Mouse (Mus musculus) embryonic facial prominence, embryonic 12.5 days (tissue): ENCODE results near the gene Dennd1b. TPM values are rescaled to one million over a fixed set of nuclear protein-coding genes. Genes with fewer than 3 reads are reported as not detected.

ENCODE experiments used
- ATAC-seq: fragments of 200-750 bp; cut with Nextera tagmentation; 2 replicates; pipeline ENCODE4 v1.8.0; 2017; ENCODE audit not compliant: insufficient number of reproducible peaks, insufficient read depth, low FRiP score, low TSS enrichment
- H3K27ac ChIP-seq: fragments of 300-500 bp; sonication (generic); 2 replicates; pipeline ENCODE4 v1.5.1; 2016; ENCODE audit warnings: mild to moderate bottlenecking
- H3K27me3 ChIP-seq: fragments of 300-500 bp; sonication (generic); 2 replicates; pipeline ENCODE4 v1.6.1; 2016; ENCODE audit warnings: mild to moderate bottlenecking, moderate library complexity
- H3K36me3 ChIP-seq: fragments of 300-500 bp; sonication (generic); 2 replicates; pipeline ENCODE4 v1.6.1; 2016; ENCODE audit warnings: mild to moderate bottlenecking
- H3K4me1 ChIP-seq: fragments of 300-500 bp; sonication (generic); 2 replicates; pipeline ENCODE4 v1.6.1; 2016
- H3K4me2 ChIP-seq: fragments of 300-500 bp; sonication (generic); replicated peaks from 2 replicates; pipeline ENCODE4 v1.6.1; 2016; ENCODE audit warnings: mild to moderate bottlenecking, moderate library complexity
- H3K4me3 ChIP-seq: fragments of 300-500 bp; sonication (generic); 2 replicates; pipeline ENCODE4 v1.5.1; 2016; ENCODE audit warnings: mild to moderate bottlenecking
- H3K9ac ChIP-seq: fragments of 300-500 bp; sonication (generic); 2 replicates; pipeline ENCODE4 v1.6.1; 2016; ENCODE audit warnings: mild to moderate bottlenecking, moderate library complexity
- H3K9me3 ChIP-seq: fragments of 300-500 bp; sonication (generic); 2 replicates; pipeline ENCODE4 v1.6.1; 2016; ENCODE audit warnings: mild to moderate bottlenecking, moderate library complexity
- WGBS: fragments of 180-500 bp; shearing (Covaris S2); methylation state at CpG from one replicate; pipeline ENCODE4 v1.1.7; 2016; 5-methylcytosine and 5-hydroxymethylcytosine counted together
- polyA plus RNA-seq: library from polyadenylated mRNA; unstranded; fragments of >200 nt; fragmentation: Nextera tagmentation; extraction: Ambion mirVana; gene quantifications from 2 replicates; pipeline ENCODE4 v1.2.1, GENCODE M21; 2016

Dennd1b gene
- polyA plus RNA-seq, 1 experiment from 2014 or later, result 7.5 TPM

DNA sequence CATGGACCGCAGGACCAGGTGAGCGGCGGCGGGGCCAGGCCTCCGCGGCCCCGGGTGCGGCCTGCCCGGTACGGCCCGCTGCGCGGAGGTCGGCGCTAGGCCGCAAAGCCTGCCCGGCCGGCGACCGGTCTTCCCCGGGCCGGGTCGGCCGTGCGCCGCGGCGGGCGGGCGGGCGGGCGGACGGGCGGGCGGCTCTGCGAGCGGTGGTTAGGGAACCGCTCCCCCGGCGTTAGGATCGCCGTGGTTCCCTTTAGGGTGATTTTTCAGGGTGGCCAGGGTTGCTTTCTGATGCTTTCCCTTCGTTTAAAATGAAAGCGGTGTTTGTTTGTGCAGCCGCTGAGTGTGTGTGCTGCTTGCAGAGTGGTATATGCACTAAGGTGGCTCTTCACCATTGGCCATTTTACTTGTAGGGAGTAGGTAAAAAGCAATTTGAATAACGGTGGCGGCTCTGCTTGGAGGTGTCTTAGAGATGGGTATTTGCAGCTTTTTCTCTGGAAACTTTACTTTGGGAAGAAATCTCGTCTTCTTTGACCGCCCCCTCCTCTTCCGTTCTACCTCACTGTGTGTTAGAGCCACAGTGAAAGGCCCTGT is 728 bp downstream of the Dennd1b start:
- H3K4me1 ChIP-seq, result peaks cover 5% of the 10 kb centered on the region; the same call in 1 of the 2 replicates
- H3K27ac ChIP-seq, result peak overlapping the region; percentile 82
- H3K9ac ChIP-seq, result peak overlapping the region; percentile 90
- no peaks in the 10 kb centered on the region for H3K36me3 ChIP-seq
- no peaks in the 10 kb centered on the region for H3K9me3 ChIP-seq
- peak overlapping the region; percentile 73 for H3K4me2 ChIP-seq
- ATAC-seq, result peak; percentile 82
- H3K4me3 ChIP-seq, result peak overlapping the region; percentile 76
- WGBS, result under 1% methylated on average over 44 of the region's 50 CpGs
- H3K27me3 ChIP-seq, result no peaks in the 10 kb centered on the region

DNA sequence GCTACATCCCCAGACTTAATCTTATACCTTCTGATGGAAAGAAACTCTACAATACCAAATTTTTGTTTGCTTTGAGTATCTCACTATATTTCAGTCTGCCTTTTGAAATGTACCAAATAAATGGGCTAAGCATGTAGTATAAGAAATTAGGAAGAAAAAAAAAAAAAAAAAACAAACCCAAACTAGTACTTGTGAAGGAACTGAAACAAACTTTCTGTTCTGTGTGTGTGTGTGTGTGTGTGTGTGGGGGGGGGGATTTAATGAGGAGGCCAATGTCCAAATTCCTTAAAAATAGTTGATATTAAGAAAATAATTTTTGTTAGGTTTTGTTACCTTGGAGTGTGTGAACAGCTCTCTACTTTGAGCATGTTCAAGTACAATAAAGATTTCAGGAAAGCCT is 1.8 kb downstream of the Dennd1b start:
- no peak for ATAC-seq

DNA sequence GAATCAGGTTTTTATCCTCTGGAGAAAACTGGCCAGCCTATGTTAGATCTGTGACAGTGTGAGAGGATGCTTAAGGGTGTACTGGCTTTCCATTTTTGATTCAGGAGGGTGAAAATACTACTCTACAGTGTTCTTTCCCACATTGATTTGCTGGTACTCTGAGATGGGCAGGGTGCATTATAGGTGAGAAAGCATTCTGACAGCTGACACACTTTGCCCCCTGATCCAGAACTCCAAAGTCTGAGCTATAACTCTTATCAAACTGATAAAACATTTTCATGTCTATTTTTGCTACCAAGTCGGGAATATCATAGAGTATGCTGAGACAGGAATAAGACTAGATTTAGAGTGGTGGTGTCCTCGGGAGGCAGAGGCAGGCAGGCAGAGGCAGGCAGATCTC is 2.3 kb downstream of the Dennd1b start:
- Histone ChIP-seq H3K9ac (no peak overlapping the region), H3K4me2 (no peak overlapping the region), H3K4me1 (peaks cover 5% of the 10 kb centered on the region; the same call in 1 of the 2 replicates), H3K4me3 (no peak overlapping the region), H3K36me3 (no peaks in the 10 kb centered on the region), H3K9me3 (no peaks in the 10 kb centered on the region), H3K27ac (no peak overlapping the region), H3K27me3 (no peaks in the 10 kb centered on the region)
- no peak for ATAC-seq
- 91% methylated on average over 2 of the region's 2 CpGs for WGBS

More for the DNA sequence above, 1.8 kb downstream of the Dennd1b start:
- Histone ChIP-seq H3K27ac (no peak overlapping the region), H3K9me3 (no peaks in the 10 kb centered on the region), H3K9ac (no peak overlapping the region), H3K36me3 (no peaks in the 10 kb centered on the region), H3K4me1 (peaks cover 5% of the 10 kb centered on the region; the same call in 1 of the 2 replicates), H3K27me3 (no peaks in the 10 kb centered on the region), H3K4me3 (no peak overlapping the region), H3K4me2 (no peak overlapping the region)

DNA sequence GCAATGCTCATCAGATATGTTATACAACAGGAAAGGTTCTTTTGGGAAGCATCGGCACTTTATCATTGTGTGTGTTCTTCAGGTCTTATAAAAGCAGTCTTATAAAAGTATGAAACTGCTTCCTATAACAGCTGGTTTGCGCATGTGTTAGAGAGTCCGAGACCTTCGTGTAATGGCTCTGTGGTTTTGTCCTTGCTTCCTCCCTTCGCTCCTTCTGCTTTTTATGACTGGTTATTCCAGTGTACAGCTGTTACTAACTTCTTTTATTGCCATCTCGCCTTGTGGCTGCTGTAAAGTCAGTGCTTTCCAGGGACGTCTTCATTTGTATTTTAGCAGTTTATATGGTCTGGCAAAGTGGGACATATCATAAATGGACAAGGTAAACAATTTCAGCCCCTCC is 4.2 kb downstream of the Dennd1b start:
- ATAC-seq, result no peak
- H3K4me1 ChIP-seq, result peaks cover 5% of the 10 kb centered on the region; the same call in 1 of the 2 replicates
- no peaks in the 10 kb centered on the region for H3K27me3 ChIP-seq
- H3K27ac ChIP-seq, result no peak overlapping the region
- WGBS, result 89% methylated on average over 7 of the region's 7 CpGs
- no peak overlapping the region for H3K9ac ChIP-seq
- no peak overlapping the region for H3K4me2 ChIP-seq
- no peak overlapping the region for H3K4me3 ChIP-seq
- H3K9me3 ChIP-seq, result no peaks in the 10 kb centered on the region
- no peaks in the 10 kb centered on the region for H3K36me3 ChIP-seq

DNA sequence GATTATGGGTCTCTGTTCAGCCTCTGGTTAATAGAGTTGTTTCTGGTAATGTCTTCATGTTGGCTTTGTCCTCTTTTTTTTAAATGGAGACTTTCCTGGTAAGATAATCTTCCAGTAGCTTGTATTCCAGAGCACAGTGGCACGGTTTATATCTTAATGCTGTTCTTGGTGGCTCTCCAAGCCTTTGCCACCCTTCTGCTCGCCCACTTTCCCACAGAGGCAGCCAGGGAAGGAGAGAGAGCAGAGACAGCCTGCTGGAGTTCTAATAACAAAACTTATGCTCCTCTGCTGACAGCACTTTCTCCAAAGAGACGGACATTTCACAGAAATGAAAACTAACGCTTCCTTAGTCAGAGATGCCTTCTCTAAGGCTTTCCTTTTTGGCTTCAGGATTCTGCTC is 6.8 kb downstream of the Dennd1b start:
- no peak overlapping the region for H3K4me2 ChIP-seq
- H3K9me3 ChIP-seq, result no peaks in the 10 kb centered on the region
- no peaks in the 10 kb centered on the region for H3K4me1 ChIP-seq
- H3K4me3 ChIP-seq, result no peak overlapping the region
- no peaks in the 10 kb centered on the region for H3K36me3 ChIP-seq
- no peaks in the 10 kb centered on the region for H3K27me3 ChIP-seq
- WGBS, result 76% methylated on average over 4 of the region's 4 CpGs
- H3K27ac ChIP-seq, result no peak overlapping the region
- ATAC-seq, result no peak
- H3K9ac ChIP-seq, result no peak overlapping the region

DNA sequence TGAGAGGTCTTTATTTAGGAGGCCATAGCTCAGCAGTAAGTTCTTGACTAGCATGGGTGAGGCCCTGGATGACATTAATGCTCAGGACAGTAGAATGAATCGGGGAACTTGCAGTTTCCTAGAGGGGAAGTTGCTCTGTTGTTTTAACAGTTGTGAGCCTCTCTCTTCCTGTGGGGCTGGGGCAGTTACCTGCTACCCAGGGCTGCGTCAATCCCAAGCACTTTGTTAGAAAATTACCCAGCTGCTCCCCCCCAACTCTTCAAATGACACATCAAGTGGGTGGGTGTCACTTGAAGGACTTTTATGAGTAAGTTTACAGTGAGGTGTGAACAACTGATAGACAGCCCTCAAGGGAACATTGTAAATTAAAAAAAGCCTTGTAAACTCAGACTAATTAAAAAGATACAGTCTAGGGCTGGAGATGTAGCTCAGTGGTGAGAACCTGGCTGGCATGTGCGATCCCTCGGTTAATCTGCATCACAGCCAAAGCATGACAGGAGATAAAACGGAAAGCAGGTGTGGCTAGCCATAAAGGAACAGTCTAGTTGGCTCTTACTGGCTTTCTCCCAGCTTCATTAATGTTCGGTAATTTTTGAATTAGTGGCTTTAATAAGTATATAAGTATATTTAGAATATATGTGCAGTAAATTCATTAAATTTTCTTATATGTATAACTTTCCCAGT is 10.4 kb downstream of the Dennd1b start:
- Histone ChIP-seq H3K9me3 (no peaks in the 10 kb centered on the region), H3K4me2 (no peak overlapping the region), H3K36me3 (no peaks in the 10 kb centered on the region), H3K27me3 (no peaks in the 10 kb centered on the region), H3K27ac (no peak overlapping the region), H3K4me3 (no peak overlapping the region), H3K4me1 (no peaks in the 10 kb centered on the region), H3K9ac (no peak overlapping the region)
- WGBS, result 75% methylated on average over 6 of the region's 6 CpGs
- ATAC-seq, result no peak

DNA sequence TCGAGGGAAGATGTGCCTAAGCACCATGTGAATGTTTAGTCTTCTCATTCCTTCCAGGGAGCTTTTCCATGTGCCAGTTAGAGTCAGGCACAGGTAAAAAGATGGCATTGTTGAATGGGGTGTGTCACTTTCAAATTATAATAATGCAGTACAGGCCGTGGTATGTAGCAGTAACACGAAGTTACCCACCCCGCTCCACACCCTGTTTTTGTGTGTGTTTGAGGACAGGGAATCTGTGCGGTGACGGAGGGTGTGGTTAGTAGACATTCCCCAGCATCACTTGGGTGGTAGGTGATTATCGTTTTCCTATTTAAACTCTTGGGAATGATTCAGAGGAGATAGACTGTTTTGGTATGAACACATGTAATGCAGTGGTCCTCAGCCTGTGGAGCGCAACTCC is 11.6 kb downstream of the Dennd1b start:
- H3K9ac ChIP-seq, result no peak overlapping the region
- no peak for ATAC-seq
- H3K36me3 ChIP-seq, result no peaks in the 10 kb centered on the region
- no peak overlapping the region for H3K4me2 ChIP-seq
- H3K4me1 ChIP-seq, result no peaks in the 10 kb centered on the region
- 88% methylated on average over 8 of the region's 8 CpGs for WGBS
- no peaks in the 10 kb centered on the region for H3K27me3 ChIP-seq
- H3K27ac ChIP-seq, result no peak overlapping the region
- no peaks in the 10 kb centered on the region for H3K9me3 ChIP-seq
- no peak overlapping the region for H3K4me3 ChIP-seq

DNA sequence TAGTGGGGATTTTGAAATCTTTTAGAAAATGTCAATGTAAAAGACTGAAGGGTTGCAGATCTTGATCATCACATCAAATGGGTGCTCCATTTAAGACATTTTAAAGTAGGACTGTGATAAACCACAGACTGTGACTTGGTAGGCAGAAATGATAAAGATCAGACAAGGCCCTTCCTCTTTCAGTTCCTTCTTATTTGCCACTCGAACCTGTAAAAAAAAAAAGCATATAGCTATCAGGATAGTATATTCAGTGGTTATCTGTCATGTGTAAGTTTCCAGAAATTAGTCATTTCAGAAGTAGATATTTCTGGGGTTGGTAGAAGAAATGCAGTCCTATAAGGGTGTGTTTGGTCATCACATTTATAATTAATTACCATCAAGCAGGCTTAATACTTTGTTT is 12.7 kb downstream of the Dennd1b start:
- Histone ChIP-seq H3K36me3 (no peaks in the 10 kb centered on the region), H3K27me3 (no peaks in the 10 kb centered on the region), H3K27ac (no peak overlapping the region), H3K4me3 (no peak overlapping the region), H3K9me3 (no peaks in the 10 kb centered on the region), H3K4me2 (no peak overlapping the region), H3K9ac (no peak overlapping the region), H3K4me1 (no peaks in the 10 kb centered on the region)
- WGBS, result 66% methylated on average over 1 of the region's 1 CpGs
- no peak for ATAC-seq

DNA sequence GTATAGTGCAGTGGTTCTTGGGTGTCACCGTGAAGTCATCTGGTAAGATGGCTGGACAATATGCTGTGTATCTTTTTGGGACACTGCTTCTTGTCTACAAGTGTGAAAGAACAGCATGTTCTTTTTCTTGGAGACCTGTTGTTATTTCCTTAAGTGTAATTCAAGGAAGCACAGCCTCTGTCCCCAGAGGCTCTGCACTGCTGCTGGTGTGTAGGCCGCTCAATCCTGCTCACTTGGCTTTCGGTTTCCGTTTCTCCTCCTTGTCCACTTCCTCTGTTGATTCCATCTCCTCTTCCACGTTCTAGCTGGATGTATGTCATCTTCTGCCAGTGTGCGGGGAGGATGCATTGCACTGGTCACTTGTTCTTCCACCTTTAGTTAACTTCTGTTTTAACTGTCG is 19.0 kb downstream of the Dennd1b start:
- Histone ChIP-seq H3K9ac (no peak overlapping the region), H3K36me3 (no peaks in the 10 kb centered on the region), H3K4me3 (no peak overlapping the region), H3K4me2 (no peak overlapping the region), H3K4me1 (peaks cover 4% of the 10 kb centered on the region; the same call in 1 of the 2 replicates), H3K27me3 (no peaks in the 10 kb centered on the region), H3K9me3 (no peaks in the 10 kb centered on the region), H3K27ac (no peak overlapping the region)
- WGBS, result 70% methylated on average over 7 of the region's 7 CpGs
- no peak for ATAC-seq

DNA sequence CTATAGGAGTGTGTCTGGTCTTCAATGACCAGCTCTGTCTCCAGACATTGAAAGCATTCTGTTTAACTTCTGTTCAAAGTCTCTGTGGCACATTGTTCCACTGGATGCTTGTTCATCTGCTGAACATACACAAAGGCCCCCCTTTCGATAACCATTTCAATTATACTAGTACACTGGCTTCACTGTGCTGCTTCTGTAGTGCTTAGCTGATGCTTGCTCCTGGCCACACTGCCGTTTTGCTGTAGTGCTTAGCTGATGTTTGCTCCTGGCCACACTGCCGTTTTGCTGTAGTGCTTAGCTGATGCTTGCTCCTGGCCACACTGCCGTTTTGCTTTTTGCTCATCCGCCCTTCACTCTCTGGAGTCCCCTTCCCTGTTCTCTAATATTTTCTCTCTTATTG is 19.4 kb downstream of the Dennd1b start:
- Histone ChIP-seq H3K9me3 (no peaks in the 10 kb centered on the region), H3K27ac (no peak overlapping the region), H3K9ac (no peak overlapping the region), H3K4me1 (peaks cover 4% of the 10 kb centered on the region; the same call in 1 of the 2 replicates), H3K4me2 (no peak overlapping the region), H3K4me3 (no peak overlapping the region), H3K27me3 (no peaks in the 10 kb centered on the region), H3K36me3 (no peaks in the 10 kb centered on the region)
- 55% methylated on average over 5 of the region's 5 CpGs for WGBS
- ATAC-seq, result no peak

DNA sequence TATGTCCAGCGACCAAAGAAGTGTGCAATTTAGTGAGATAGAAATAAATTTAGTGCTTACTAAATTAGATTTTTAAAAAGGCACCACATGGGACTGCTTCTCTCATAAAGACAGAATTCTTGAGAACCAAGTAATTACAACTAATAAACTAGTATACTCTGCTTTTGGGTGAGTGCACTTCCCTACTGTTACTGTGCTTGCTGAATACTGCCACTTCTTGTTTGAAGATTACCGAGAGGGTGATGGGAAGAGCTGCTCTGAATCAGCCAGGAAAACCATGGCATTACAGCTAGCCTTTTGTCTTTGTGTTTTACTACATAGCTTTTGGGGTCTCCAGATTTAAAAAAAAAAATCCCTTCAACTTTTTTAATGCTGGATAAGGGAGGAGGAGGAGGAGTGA is 19.8 kb downstream of the Dennd1b start:
- H3K4me3 ChIP-seq, result no peak overlapping the region
- no peak overlapping the region for H3K9ac ChIP-seq
- 65% methylated on average over 2 of the region's 2 CpGs for WGBS
- no peaks in the 10 kb centered on the region for H3K36me3 ChIP-seq
- peaks cover 4% of the 10 kb centered on the region; the same call in 1 of the 2 replicates for H3K4me1 ChIP-seq
- ATAC-seq, result no peak
- H3K27ac ChIP-seq, result no peak overlapping the region
- no peak overlapping the region for H3K4me2 ChIP-seq
- no peaks in the 10 kb centered on the region for H3K27me3 ChIP-seq
- H3K9me3 ChIP-seq, result no peaks in the 10 kb centered on the region

DNA sequence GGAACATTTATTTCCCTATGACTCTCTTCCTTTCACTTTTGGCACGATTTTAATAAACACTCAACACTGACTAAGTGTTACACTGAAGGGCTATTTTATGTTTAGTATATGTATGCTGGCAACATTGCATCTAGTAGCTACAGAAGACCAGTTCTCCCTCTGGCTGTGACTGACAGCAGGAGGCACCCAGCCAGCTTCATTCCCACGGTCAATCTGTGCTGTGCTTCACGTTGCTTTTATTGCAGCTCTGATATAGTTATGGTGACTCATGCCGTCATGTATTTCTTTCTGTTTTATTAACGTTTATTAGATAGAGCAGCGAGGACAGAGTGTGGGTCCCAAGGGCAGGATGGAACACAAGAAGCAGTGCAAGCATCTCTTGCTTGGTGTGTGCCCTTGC is 20.2 kb downstream of the Dennd1b start:
- H3K9me3 ChIP-seq, result no peaks in the 10 kb centered on the region
- H3K36me3 ChIP-seq, result no peaks in the 10 kb centered on the region
- H3K9ac ChIP-seq, result no peak overlapping the region
- H3K4me2 ChIP-seq, result no peak overlapping the region
- no peak overlapping the region for H3K27ac ChIP-seq
- peaks cover 4% of the 10 kb centered on the region; the same call in 1 of the 2 replicates for H3K4me1 ChIP-seq
- ATAC-seq, result no peak
- H3K27me3 ChIP-seq, result no peaks in the 10 kb centered on the region
- WGBS, result 79% methylated on average over 6 of the region's 6 CpGs
- no peak overlapping the region for H3K4me3 ChIP-seq
